Mouse (Mus musculus): Measurements from ENCODE around the gene Gramd1a. TPM values are rescaled to one million over a fixed set of nuclear protein-coding genes. Genes with fewer than 3 reads are reported as not detected.

The Gramd1a gene
- total RNA-seq, 2 experiments from 2014 or later = 107 to 118 TPM

GRCm38 (mm10) chr7:31130197-31130596 is 25.5 kb downstream of the Gramd1a start:
- TF ChIP-seq CTCF (IDR thresholded peaks at IDR 0.05) = no peak
- no peak for DNase-seq (ENCODE audit: extremely low spot score in 1 of 2, low spot score in 2 of 2)
- intact Hi-C loops (cut with DNase I) = loop anchor here (2.0 kb wide), 1 partner anchor 47 kb away; no protein-coding TSS in a partner anchor
- Histone ChIP-seq H3K4me3 (no peak overlapping the region), H3K27ac (no peak overlapping the region)

GRCm38 (mm10) chr7:31128157-31128705 is 27.5 kb downstream of the Gramd1a start:
- intact Hi-C loops (cut with DNase I) = no loop called here
- Histone ChIP-seq H3K4me3 (no peak overlapping the region), H3K27ac (peak overlapping the region; percentile 98)
- DNase-seq (ENCODE audit: extremely low spot score in 1 of 2, low spot score in 2 of 2) = no peak
- TF ChIP-seq CTCF (IDR thresholded peaks at IDR 0.05) = no peak

DNA sequence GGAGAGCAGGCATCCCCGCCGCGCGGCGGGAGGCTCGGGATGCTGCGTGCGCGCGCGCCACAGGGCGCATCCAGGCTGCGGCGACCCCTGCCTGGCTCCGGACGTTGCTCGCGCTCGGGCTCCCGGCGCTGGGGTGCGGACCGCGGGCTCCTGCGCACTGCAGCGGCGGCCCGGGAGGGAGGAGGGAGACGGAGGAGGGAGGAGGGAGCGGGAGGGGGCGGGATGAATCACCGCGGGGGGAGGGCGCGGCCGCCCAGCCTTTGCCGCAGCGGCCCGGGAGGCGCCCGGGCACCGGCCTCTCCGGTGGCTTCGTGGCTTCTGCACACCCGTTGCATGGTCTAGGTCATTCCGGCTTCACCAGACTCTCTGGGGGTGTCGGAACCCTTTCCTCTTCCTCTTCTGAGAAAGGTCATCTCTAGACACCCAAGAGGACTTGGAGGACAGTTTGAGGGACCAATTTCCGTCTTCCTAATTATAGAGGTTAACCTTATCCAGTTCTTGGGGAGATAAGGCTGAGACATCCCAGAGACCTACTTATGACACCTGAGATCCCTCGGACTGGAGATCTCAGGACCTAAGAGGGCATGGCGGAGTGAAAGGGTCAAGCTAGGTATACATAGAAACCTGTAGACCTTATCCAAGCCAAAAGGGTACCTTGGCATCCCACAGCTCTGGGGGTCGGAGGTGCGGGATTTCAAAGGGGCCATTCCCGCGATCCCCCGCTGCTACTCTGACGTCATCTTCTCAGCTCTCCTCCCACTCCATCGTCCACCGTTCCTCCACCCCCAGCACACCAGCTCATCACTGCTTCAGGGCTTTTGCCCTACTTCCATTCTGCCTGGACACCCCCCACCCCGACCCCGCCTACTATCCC is 28.6 kb downstream of the Gramd1a start, which contains the start of gene Scn1b:
Gene Scn1b, minus strand, starts transcription at position 153 of the 874 bp plus-strand sequence.
- peak; percentile 79 to 83 for DNase-seq (ENCODE audit: extremely low spot score in 1 of 2, low spot score in 2 of 2)
- peak within 1 kb of the TSS; percentile 98 for H3K27ac ChIP-seq
- no peak for TF ChIP-seq CTCF (IDR thresholded peaks at IDR 0.05)
- intact Hi-C loops (cut with DNase I) = loop anchor here (1.0 kb wide), 1 partner anchor 24 kb away; no protein-coding TSS in a partner anchor
- H3K4me3 ChIP-seq = peak within 1 kb of the TSS; percentile 70

- Histone ChIP-seq H3K27ac (peak overlapping the region; percentile 98), H3K4me3 (peak overlapping the region; percentile 70)
- peak; percentile 58 to 69 for DNase-seq (ENCODE audit: extremely low spot score in 1 of 2, low spot score in 2 of 2)
- no peak for TF ChIP-seq CTCF (IDR thresholded peaks at IDR 0.05)
- intact Hi-C loops (cut with DNase I) = no loop called here
Measured at GRCm38 (mm10) chr7:31126211-31126751, 29.4 kb downstream of the Gramd1a start.

- intact Hi-C loops (cut with DNase I) = loop anchor here (2.0 kb wide), 1 partner anchor 20 kb away; no protein-coding TSS in a partner anchor
- no peak for DNase-seq (ENCODE audit: extremely low spot score in 1 of 2, low spot score in 2 of 2)
- H3K27ac ChIP-seq = peak overlapping the region; percentile 98
- peak overlapping the region; percentile 70 for H3K4me3 ChIP-seq
- no peak for TF ChIP-seq CTCF (IDR thresholded peaks at IDR 0.05)
Measured at GRCm38 (mm10) chr7:31125116-31125515, 30.6 kb downstream of the Gramd1a start.

DNA sequence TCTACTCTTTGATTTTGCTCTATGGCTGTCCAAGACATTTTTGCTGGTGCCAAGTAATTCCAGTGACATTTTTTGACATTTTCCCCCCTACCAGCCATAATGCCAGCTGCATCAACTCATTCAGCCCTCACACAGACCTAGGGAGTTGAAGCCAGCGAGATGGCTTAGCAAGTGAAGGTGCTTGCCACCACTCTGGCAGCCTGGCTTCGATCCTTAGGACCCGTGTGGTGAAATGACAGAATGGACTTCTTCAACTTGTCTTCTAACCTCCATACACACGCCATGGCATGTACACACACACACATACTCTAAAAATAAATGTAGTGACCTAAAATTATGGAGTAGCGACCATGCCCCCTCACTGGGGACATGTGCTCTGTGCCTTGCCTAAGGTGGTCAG is 31.3 kb downstream of the Gramd1a start:
- DNase-seq (ENCODE audit: extremely low spot score in 1 of 2, low spot score in 2 of 2) = no peak
- H3K4me3 ChIP-seq = peak overlapping the region; percentile 70
- no peak for TF ChIP-seq CTCF (IDR thresholded peaks at IDR 0.05)
- peak overlapping the region; percentile 98; the same call in 1 of the 2 replicates for H3K27ac ChIP-seq
- intact Hi-C loops (cut with DNase I) = loop anchor here (2.0 kb wide), 1 partner anchor 20 kb away; no protein-coding TSS in a partner anchor

DNA sequence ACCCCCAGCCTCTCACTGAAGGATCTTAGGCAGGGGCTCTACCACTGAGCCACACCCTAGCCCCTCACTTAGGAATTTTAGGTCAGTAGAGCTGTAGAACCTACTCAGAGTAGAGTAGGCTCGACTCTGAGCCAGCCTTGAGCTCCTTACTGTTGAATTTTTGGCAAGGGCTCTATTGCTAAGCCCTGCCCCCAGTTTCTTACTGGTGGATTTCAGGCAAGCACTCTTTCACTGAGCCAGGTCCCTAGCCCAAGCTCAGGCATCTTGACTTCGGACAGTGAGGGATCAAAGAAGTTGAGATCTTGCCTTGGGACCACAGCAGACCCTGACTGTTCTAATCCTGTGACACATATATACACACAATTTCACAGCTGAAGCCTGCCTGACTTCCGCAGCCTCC is 32.0 kb downstream of the Gramd1a start:
- intact Hi-C loops (cut with DNase I) = loop anchor here (2.0 kb wide), 1 partner anchor 19 kb away; no protein-coding TSS in a partner anchor
- Histone ChIP-seq H3K27ac (no peak overlapping the region), H3K4me3 (peak overlapping the region; percentile 70)
- no peak for TF ChIP-seq CTCF (IDR thresholded peaks at IDR 0.05)
- no peak for DNase-seq (ENCODE audit: extremely low spot score in 1 of 2, low spot score in 2 of 2)

GRCm38 (mm10) chr7:31122641-31123631 is 32.8 kb downstream of the Gramd1a start:
- no peak for TF ChIP-seq CTCF (IDR thresholded peaks at IDR 0.05)
- intact Hi-C loops (cut with DNase I) = no loop called here
- Histone ChIP-seq H3K4me3 (no peak overlapping the region), H3K27ac (no peak overlapping the region)
- no peak for DNase-seq (ENCODE audit: extremely low spot score in 1 of 2, low spot score in 2 of 2)

DNA sequence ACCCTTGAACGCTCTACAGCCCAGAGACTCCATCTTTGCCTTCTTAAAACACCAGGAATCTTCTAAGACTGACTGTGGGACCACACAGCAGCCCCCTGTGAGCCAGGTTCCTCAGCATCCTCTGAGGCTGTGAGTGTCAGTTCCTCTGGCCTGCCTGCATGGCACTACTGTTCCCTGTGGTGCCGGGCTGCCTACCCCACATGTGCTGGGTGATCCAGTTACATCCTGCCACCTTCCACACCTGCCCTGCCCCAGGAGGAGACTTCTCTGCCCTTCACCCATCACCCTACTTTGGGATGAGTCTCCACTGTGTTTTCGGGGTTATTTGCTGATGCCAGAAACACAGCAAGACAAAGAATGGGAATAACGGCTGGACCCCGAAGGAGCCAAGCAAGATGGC is 36.1 kb downstream of the Gramd1a start:
- no peak for DNase-seq (ENCODE audit: extremely low spot score in 1 of 2, low spot score in 2 of 2)

GRCm38 (mm10) chr7:31118486-31118885 is 37.2 kb downstream of the Gramd1a start:
- intact Hi-C loops (cut with DNase I) = no loop called here
- no peak overlapping the region for H3K4me3 ChIP-seq
- peak overlapping the region; percentile 53; the same call in 1 of the 2 replicates for H3K27ac ChIP-seq
- DNase-seq (ENCODE audit: extremely low spot score in 1 of 2, low spot score in 2 of 2) = no peak
- no peak for TF ChIP-seq CTCF (IDR thresholded peaks at IDR 0.05)

More for the DNA sequence above, 36.1 kb downstream of the Gramd1a start:
- no peak overlapping the region for H3K27ac ChIP-seq
- no peak overlapping the region for H3K4me3 ChIP-seq
- intact Hi-C loops (cut with DNase I) = no loop called here
- TF ChIP-seq CTCF (IDR thresholded peaks at IDR 0.05) = no peak

- intact Hi-C loops (cut with DNase I) = no loop called here
- no peak for DNase-seq (ENCODE audit: extremely low spot score in 1 of 2, low spot score in 2 of 2)
- TF ChIP-seq CTCF (IDR thresholded peaks at IDR 0.05) = no peak
- no peak overlapping the region for H3K4me3 ChIP-seq
- H3K27ac ChIP-seq = no peak overlapping the region
Measured at GRCm38 (mm10) chr7:31117465-31117864, 38.2 kb downstream of the Gramd1a start.

All from left cerebral cortex, adult 2 months (tissue).